Mouse (Mus musculus) liver, embryonic 14.5 days (tissue): Measurements from ENCODE around the gene Unc13c.

Experiments used
- CTCF ChIP-seq: IDR thresholded peaks from 2 replicates; pipeline ENCODE4 v1.5.1; 2016; ENCODE audit warnings: antibody characterized with exemption, low read depth, control low read depth
- EP300 ChIP-seq: IDR thresholded peaks from 2 replicates; pipeline ENCODE4 v1.6.1; 2016; ENCODE audit warnings: antibody characterized with exemption, low read depth

DNA sequence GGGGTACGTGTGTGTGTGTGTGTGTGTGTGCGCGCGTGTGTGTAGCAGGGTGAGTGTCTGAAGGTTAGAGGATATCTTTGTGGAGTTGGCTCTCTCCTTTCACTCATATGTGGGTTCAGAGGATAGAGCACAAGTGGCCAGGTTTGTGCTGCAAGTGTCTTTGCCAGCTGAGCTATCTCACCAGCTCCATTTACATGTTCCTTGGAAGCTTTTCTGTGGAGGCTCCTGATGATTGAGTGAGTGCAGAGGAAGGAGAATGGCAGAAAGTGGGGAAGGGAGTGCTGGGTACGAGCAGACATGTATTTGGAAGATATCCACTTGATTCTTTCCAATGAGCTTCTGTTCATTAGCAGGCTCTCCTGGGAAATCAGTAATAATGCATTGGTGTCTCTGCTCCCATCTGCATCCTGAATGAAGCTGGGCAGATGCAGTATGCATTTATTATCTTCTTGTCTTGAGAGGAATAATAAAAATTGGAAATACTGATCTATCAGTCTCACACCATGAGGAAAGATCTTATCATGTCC lies 86.3 kb downstream of the Unc13c start:
- no peak for TF ChIP-seq EP300
- TF ChIP-seq CTCF, result no peak
